Mouse (Mus musculus): ENCODE measurements at regions not wholly inside any gene's neighbourhood (a gene's known extent, or its start where the extent isn't known, plus 50 kb on each side); places are given as distances from the start of the nearest gene placed in this dataset.

GRCm38 (mm10) chr6:75281506-75282194 is 1215.9 kb downstream of the Gm9008 start:
- peak; percentile 88 for DNase-seq (ENCODE audit: low read depth)
- no peak for TF ChIP-seq CTCF (IDR thresholded peaks at IDR 0.05; ENCODE audit: borderline replicate concordance, extremely low read depth, insufficient read depth, insufficient read length)

GRCm38 (mm10) chr6:75254076-75254414 is 1243.5 kb downstream of the Gm9008 start:
- no peak for DNase-seq (ENCODE audit: low read depth)
- TF ChIP-seq CTCF (IDR thresholded peaks at IDR 0.05; ENCODE audit: borderline replicate concordance, extremely low read depth, insufficient read depth, insufficient read length), result no peak
- no peak for TF ChIP-seq POLR2A (IDR thresholded peaks at IDR 0.05; ENCODE audit: borderline replicate concordance, extremely low read depth, insufficient read depth, insufficient read length, poor library complexity, severe bottlenecking)

- peak; percentile 90 for DNase-seq (ENCODE audit: low read depth)
- TF ChIP-seq POLR2A (IDR thresholded peaks at IDR 0.05; ENCODE audit: borderline replicate concordance, extremely low read depth, insufficient read depth, insufficient read length, poor library complexity, severe bottlenecking) (no peak), CTCF (IDR thresholded peaks at IDR 0.05; ENCODE audit: borderline replicate concordance, extremely low read depth, insufficient read depth, insufficient read length) (no peak)
Measured at GRCm38 (mm10) chr6:75253357-75254075, 1244.1 kb downstream of the Gm9008 start.

- TF ChIP-seq POLR2A (IDR thresholded peaks at IDR 0.05; ENCODE audit: borderline replicate concordance, extremely low read depth, insufficient read depth, insufficient read length, poor library complexity, severe bottlenecking), result no peak
- TF ChIP-seq CTCF (IDR thresholded peaks at IDR 0.05; ENCODE audit: borderline replicate concordance, extremely low read depth, insufficient read depth, insufficient read length), result no peak
- DNase-seq (ENCODE audit: low read depth), result peak; percentile 69
Measured at GRCm38 (mm10) chr6:75215515-75215914, 1282.1 kb downstream of the Gm9008 start.

GRCm38 (mm10) chr6:75212721-75213475 is 1284.7 kb downstream of the Gm9008 start:
- TF ChIP-seq POLR2A (IDR thresholded peaks at IDR 0.05; ENCODE audit: borderline replicate concordance, extremely low read depth, insufficient read depth, insufficient read length, poor library complexity, severe bottlenecking) (no peak), CTCF (IDR thresholded peaks at IDR 0.05; ENCODE audit: borderline replicate concordance, extremely low read depth, insufficient read depth, insufficient read length) (no peak)
- DNase-seq (ENCODE audit: low read depth), result peak; percentile 60

Measured in brain, embryonic 14.5 days (tissue).